Mouse (Mus musculus) right cerebral cortex, postnatal 14 days (tissue): ENCODE results near the gene Mgat2.
"Not testable (repeated sequence)": the region's sequence is repeated elsewhere in the genome, so short reads cannot be mapped to it uniquely, and the experiment has no call there.

Experiments
- DNase-seq: peaks from one replicate; pipeline ENCODE4 v3.0.0; 2022

Gene Mgat2

GRCm38 (mm10) chr12:69183583-69184308 is at the start of gene Mgat2, which contains the start of gene Rpl36al:
Gene Mgat2, plus strand, starts transcription at chr12:69184157.
Gene Rpl36al, minus strand, starts transcription at chr12:69184083.
- peak; percentile 100 for DNase-seq

- DNase-seq, result no peak
These were observed 44.8 kb upstream of the Mgat2 start for GRCm38 (mm10) chr12:69139201-69139600.

GRCm38 (mm10) chr12:69139841-69140240 is 44.1 kb upstream of the Mgat2 start:
- no peak for DNase-seq

GRCm38 (mm10) chr12:69143460-69143859 is 40.5 kb upstream of the Mgat2 start:
- no peak for DNase-seq

- DNase-seq, result no peak
These were observed 36.7 kb upstream of the Mgat2 start for GRCm38 (mm10) chr12:69147166-69147735.

GRCm38 (mm10) chr12:69150049-69150448 is 33.9 kb upstream of the Mgat2 start:
- no peak for DNase-seq

- DNase-seq, result no peak
These were observed 28.0 kb upstream of the Mgat2 start for GRCm38 (mm10) chr12:69155923-69156322.

GRCm38 (mm10) chr12:69156436-69156835 is 27.5 kb upstream of the Mgat2 start:
- no peak for DNase-seq

- DNase-seq, result no peak
These were observed 26.9 kb upstream of the Mgat2 start for GRCm38 (mm10) chr12:69157107-69157506.

GRCm38 (mm10) chr12:69158366-69158764 is 25.6 kb upstream of the Mgat2 start:
- no peak for DNase-seq

GRCm38 (mm10) chr12:69158765-69159577 is 25.0 kb upstream of the Mgat2 start, which contains the start of gene Rps29:
Gene Rps29, minus strand, starts transcription at chr12:69159186.
- DNase-seq, result peak; percentile 96

- no peak for DNase-seq
These were observed 24.4 kb upstream of the Mgat2 start for GRCm38 (mm10) chr12:69159578-69159940.

GRCm38 (mm10) chr12:69160677-69161076 is 23.3 kb upstream of the Mgat2 start:
- not testable (repeated sequence) for DNase-seq

GRCm38 (mm10) chr12:69163586-69163985 is 20.4 kb upstream of the Mgat2 start:
- DNase-seq, result not testable (repeated sequence)

- no peak for DNase-seq
These were observed 19.1 kb upstream of the Mgat2 start for GRCm38 (mm10) chr12:69164904-69165303.

GRCm38 (mm10) chr12:69166861-69167581 is 16.9 kb upstream of the Mgat2 start:
- not testable (repeated sequence) for DNase-seq

- DNase-seq, result no peak
These were observed 16.1 kb upstream of the Mgat2 start for GRCm38 (mm10) chr12:69167656-69168460.

- DNase-seq, result peak; percentile 82
These were observed 15.4 kb upstream of the Mgat2 start, which contains the start of gene Lrr1 for GRCm38 (mm10) chr12:69168461-69169106. Gene Lrr1, plus strand, starts transcription at chr12:69168814.

GRCm38 (mm10) chr12:69171307-69171706 is 12.7 kb upstream of the Mgat2 start:
- DNase-seq, result no peak

- DNase-seq, result no peak
These were observed 8.0 kb upstream of the Mgat2 start for GRCm38 (mm10) chr12:69175975-69176374.

- no peak for DNase-seq
These were observed 6.4 kb upstream of the Mgat2 start for GRCm38 (mm10) chr12:69177526-69177925.
